Mouse (Mus musculus): ENCODE data around the gene Scamp4.
A peak's percentile ranks its signal among the peaks of the same experiment; 100 is the strongest.

Scamp4 gene

DNA sequence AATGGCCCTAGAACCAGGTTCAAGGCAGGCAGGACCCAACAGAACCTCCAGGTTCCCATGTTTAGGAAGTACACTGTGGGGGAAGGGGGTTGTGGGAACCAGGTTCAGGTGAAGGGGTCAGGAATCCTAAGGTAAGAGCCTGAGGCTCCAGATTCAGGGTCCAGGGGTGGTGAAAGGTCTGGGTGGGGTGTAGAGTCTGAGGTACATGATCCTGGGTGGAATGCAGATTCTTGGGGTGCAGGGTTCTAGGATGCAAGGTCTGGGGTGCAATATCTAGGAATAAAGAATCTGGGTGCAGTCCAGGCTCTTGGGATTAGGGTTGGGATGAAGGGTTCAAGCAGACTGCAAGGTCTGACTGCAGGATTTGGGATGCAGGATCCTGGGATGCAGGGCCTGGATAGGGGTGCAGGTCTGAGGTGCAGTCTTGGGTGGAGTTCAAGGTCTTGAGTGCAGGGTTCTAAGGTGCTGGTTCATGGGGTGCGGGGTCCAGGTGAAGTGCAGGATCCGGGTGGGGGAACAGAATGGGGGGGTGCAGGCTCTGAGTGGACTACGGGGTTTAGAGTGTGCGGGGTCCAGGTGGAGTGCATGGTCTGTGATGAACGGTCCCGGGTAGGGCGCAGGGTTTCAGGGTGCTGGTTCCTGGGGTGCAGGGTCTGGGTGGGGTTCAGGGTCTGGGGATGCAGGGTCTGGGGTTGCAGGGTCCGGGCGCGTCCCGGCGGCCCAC, 52.9 kb downstream of the Scamp4 start:
- DNase-seq: peak; percentile 83

DNA sequence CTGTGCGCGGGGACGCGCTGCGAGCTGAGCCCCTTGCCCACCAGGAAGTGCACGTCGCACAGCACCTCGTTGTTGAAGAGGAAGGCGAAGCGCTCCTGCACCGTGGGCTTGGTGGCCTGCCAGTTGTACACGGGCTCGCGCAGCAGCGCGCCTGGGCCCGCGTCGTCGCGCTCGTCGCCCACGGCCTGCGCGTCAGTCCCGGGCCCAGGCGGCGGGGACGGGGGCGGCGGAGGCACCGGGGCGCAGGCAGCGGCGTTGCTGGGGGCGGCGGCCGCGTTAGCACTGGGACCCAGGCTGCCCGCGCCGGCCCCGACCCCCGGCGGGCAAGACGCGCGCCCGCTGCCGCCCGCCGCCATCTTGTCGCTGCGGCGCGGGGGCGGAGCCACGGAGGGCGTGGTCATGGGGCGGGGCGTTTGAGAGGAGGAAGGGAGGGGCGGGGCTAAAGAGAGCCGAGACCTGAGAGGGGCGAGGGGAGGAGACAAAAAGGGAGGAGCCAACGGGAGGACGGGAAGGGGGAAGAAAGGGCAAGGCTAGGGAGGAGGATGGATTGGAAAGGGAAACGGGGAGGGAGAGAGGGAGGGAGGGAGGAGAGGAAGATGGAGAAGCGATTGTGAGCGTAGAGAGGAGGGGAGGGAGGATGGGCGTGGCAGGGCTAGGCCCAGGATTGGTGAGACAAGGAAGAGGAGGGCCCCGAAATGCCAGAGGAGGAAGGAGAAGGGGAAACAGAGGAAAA, 53.6 kb downstream of the Scamp4 start:
- peak; percentile 98 for DNase-seq

DNA sequence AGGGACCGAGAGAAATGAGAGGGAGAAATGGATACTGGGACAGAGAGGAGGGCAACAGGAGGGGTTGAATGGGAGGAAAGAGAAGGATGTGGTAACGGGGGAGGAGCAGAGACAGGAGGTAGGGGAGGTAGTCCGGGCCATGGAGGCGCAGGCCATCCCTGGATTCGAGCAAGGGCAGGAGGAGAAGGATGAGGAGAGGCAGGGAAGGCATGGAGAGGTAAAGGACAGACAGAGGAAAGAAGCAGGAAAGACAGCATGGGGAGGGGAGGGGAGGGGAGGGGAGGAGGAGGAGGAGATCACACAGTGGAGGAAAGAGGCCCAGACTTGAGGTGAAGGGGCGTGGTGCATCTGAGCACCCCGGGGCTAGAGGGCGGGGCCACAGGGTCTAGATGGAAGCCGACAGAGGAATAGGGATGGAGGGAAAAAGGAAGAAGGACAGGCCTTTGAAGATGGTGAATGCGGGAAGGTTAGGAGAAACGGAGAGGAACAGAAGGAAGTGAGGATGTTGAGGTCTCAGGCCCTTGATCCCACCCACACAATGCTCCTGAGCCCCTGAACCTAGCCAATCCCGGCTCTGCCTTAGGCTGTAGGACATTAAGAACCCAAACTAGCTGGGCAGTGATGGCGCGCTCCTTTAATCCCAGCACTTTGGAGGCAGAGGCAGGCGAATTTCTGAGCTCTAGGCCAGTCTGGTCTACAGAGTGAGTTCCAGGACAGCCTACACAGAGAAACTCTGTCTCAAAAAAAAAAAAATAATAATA, 54.4 kb downstream of the Scamp4 start, which contains the start of gene Btbd2:
TSS of gene Btbd2 (minus strand) at position 209 of the 761 bp plus-strand sequence.
- no peak for DNase-seq

DNA sequence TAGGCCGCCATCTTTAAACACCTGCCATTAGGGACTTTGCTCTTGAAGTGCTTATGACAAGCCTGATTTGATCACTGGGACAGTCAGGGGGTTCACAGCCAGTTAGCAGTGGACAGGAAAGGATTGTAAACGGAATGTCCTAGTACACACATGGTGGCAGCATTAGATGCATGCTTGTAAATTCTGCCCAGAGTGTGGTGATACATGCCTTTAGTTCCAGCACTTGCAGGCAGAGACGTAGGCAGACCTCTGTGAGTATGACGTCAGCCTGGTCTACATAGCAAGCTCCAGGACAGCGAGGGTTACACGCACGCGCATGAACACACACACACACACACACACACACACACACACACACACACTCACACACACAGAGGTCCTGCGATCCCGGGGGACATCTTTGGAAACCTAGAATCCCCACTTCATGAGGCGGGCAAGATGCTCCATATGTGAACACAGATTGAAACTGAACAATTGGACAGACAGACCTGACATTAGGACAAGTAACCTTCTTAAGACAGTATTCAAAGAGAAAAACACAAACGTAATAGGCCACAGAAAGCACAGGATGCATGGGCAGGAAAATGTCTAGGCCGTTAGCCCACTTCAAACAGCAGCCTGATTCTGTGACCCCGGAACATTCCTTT, 55.6 kb downstream of the Scamp4 start:
- DNase-seq: no peak

DNA sequence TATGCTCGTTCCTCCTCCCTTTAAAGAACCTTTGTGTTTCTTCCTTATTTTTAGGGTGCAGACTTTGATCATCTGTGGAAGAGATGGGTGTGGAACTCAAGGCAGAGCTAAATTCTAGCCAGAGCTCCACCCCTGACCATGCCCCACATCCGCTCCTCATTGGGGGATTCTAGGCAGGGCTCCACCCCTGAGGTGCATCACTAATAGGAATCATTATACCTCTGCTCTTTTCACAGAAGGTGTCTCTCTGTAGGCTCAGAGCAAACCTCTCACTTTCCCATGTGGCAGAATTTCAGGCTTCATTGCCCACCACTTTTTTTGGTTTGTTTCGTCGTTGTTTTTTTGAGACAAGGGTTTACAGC, 56.1 kb downstream of the Scamp4 start:
- DNase-seq: no peak

DNA sequence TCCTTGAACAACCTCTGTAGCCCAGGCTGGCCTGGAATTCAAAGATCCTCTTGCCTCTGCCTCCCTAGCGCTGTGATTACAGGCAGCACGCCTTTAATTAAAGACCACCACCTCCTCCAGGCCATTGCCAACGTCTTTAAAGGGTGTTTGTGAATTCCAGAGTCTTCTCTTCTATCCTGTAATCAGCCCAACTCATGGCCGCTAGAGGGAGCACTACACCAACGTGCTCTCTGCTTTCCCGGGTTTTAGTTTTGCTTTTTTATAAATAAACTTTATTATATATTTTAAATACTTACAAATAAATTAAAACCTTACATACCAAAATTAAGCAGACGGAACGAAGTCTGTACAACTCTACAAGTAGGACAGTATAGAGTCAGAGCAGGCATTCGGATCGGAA, 56.5 kb downstream of the Scamp4 start:
- DNase-seq: peak; percentile 70

DNA sequence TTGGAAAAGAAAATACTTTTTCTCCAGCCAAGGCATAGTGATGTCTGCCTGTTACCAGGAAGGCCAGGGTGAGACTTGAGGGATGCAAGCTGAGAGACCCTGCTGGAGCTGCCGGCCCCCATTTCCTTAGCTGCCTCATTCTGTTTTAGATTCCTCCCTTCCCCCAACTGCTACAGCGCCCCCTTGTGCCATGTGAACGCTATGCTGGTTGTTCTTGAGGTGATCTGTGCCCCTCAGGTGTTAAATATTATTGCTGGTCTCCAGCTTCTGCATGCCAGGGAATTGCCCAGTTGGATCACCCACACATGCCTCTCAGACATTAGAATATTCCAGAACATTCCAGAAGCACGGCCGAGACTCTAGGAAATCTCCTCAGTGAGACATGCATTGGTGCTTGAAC, 58.5 kb downstream of the Scamp4 start:
- DNase-seq: no peak

DNA sequence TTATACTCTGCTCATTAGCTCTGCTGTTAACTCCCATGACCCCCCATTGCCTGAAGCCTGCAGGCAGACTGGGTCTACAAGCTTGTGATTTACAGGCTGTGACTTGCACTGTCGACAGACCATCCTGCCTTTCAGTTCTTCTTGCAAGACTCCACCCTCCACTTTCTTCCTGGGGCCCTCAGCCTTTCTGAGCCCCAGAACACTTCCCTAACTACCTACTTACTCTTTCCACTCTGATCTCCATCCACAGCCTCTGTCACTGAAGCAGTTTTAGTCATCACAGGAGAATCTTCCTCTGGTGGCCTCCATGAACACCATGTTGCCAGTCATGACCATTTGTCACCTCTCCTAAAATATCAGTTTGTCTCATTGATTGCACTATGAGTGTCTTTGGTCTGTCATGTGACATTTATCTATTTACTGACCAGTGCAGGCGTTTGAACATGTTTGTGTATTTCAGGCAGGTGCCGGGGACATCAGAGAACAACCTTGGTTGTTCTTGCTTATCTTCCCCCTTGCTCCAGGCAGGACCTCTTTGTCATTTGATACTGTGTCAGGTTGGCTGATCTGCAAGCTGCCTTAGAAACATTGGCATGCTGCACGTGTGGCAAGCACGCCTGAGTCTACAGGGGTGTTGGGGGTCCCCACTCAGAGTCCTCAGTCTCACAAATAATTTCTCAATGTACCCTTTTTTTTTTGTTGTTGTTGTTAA, 61.0 kb downstream of the Scamp4 start:
- no peak for DNase-seq

DNA sequence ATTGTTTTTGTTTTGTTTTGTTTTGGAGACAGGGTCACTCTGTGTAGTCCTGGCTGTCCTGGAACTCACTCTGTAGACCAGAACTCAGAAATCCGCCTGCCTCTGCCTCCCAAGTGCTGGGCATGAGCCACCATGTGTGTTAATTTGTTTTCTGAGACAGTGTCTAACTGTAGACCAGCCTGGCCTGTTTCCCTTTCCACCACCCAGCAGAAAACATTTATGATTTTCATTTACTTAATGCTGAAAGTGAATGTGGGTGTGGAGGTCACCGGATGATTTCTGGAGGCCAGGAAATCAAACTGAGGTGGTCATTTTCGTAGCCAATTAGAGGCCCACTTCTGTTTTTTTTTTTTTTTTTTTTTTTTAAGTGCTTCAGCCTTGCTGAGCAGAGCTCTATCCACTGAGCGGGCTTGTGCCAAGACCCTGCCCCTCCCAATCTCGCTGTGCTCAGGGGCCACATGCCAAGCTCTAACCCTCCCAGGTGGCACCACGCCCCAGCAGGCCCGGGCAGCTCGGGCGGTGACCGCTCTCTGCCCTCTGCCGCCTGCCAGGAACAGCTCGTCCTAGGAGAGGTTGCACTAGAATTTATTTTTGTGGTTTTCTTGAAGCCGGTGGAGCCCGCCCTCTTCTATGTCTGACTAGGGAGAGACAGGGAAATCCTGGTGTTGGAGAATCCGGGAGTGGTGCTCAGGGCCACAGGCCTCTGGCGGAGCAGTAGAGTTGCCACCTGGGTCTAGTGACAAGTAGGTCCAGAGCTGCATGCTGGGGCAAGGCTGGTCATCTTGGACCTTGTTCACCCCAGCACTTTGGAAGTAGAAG, 61.7 kb downstream of the Scamp4 start:
- peak; percentile 85 for DNase-seq

DNA sequence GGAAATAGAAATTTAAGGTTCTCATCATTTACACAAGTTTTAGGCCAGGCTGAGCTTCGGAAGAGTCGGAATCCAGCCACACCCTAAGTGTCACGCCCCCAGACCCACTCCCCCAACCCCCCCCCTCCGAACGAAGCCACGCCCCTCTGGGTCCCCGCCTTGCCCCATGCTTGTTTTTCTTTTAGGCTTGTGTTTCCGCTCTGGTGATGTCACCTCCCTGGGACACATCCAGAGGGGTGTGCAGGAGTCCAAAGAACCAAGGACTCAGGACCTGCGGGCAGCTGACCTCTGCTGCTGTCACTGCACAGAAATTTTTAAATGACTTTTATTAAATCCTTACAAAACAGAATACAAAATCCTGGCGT, 62.3 kb downstream of the Scamp4 start:
- no peak for DNase-seq

Data from cerebellum, adult 9-11 months (tissue).